Mouse (Mus musculus) midbrain, embryonic 15.5 days (tissue): Measurements from ENCODE around the gene Zmym1. TPM values are rescaled to one million over a fixed set of nuclear protein-coding genes. Genes with fewer than 3 reads are reported as not detected.

Source experiments
- ATAC-seq: fragments of 200-750 bp; cut with Nextera tagmentation; replicated peaks from 2 replicates; pipeline ENCODE4 v1.8.0; 2017; ENCODE audit warnings: moderate TSS enrichment
- H3K27ac ChIP-seq: fragments of 300-500 bp; sonication (generic); 2 replicates; pipeline ENCODE4 v1.5.1; 2015; ENCODE audit warnings: mild to moderate bottlenecking, inconsistent platforms
- H3K27me3 ChIP-seq: fragments of 300-500 bp; sonication (generic); replicated peaks from 2 replicates; pipeline ENCODE4 v1.6.1; 2015; ENCODE audit warnings: inconsistent platforms
- H3K36me3 ChIP-seq: fragments of 300-500 bp; sonication (generic); replicated peaks from 2 replicates; pipeline ENCODE4 v1.6.1; 2015; ENCODE audit warnings: inconsistent platforms
- H3K4me1 ChIP-seq: fragments of 300-500 bp; sonication (generic); 2 replicates; pipeline ENCODE4 v1.6.1; 2015; ENCODE audit warnings: inconsistent platforms
- H3K4me2 ChIP-seq: fragments of 300-500 bp; sonication (generic); 2 replicates; pipeline ENCODE4 v1.6.1; 2015; ENCODE audit warnings: inconsistent platforms, mild to moderate bottlenecking, moderate library complexity
- H3K4me3 ChIP-seq: fragments of 300-500 bp; sonication (generic); 2 replicates; pipeline ENCODE4 v1.5.1; 2015; ENCODE audit warnings: mild to moderate bottlenecking, inconsistent platforms
- H3K9ac ChIP-seq: fragments of 300-500 bp; sonication (generic); 2 replicates; pipeline ENCODE4 v1.6.1; 2015; ENCODE audit warnings: mild to moderate bottlenecking, inconsistent platforms
- H3K9me3 ChIP-seq: fragments of 300-500 bp; sonication (generic); 2 replicates; pipeline ENCODE4 v1.6.1; 2016; ENCODE audit warnings: inconsistent platforms
- WGBS: fragments of 180-500 bp; shearing (Covaris S2); methylation state at CpG from one replicate; pipeline ENCODE4 v1.1.7; 2015; ENCODE audit warnings: mixed read lengths; 5-methylcytosine and 5-hydroxymethylcytosine counted together
- polyA plus RNA-seq: library from polyadenylated mRNA; unstranded; fragments of >200 nt; fragmentation: Nextera tagmentation; extraction: Ambion mirVana; gene quantifications from 2 replicates; pipeline ENCODE4 v1.2.1, GENCODE M21; 2015

Zmym1 gene
- polyA plus RNA-seq, 1 experiment from 2014 or later = 28.3 TPM

DNA sequence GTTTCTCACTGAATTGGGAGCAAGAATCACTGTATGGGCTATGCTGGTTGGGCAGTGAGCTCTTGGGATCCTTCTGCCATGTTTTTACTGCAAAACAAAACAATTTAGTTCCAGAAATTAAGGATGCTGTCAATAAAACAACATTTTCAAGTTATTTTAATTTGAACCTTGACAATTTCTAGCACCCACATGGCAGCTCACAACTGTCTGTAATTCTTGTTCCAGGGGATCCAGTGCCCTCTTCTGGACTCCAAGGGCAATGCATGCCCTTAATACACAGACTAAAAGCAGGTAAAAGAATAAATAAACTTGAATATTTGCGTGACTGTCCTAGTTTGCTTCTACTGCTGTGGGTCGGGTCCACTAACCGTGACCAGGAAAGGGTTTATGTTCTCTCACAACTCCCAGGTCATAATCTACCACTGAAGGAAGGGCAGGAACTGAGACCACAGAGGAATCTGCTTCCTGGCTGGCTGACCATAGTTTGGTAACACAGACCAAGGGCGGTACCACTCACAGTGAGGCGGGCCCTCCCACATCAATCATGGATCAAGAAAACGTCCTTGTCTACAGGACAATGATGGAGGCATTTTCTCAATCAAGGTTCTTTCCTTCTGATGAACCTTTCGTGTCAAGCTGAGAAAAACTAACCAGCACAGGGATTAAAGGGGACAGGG, 6.3 kb downstream of the Zmym1 start:
- 84% methylated on average over 7 of the region's 7 CpGs for WGBS
- H3K4me3 ChIP-seq = no peak overlapping the region
- no peaks in the 10 kb centered on the region for H3K4me1 ChIP-seq
- H3K9me3 ChIP-seq = no peaks in the 10 kb centered on the region
- H3K27me3 ChIP-seq = no peaks in the 10 kb centered on the region
- ATAC-seq = no peak
- H3K9ac ChIP-seq = no peak overlapping the region
- peaks cover 17% of the 10 kb centered on the region for H3K36me3 ChIP-seq
- H3K27ac ChIP-seq = no peak overlapping the region
- no peak overlapping the region for H3K4me2 ChIP-seq

DNA sequence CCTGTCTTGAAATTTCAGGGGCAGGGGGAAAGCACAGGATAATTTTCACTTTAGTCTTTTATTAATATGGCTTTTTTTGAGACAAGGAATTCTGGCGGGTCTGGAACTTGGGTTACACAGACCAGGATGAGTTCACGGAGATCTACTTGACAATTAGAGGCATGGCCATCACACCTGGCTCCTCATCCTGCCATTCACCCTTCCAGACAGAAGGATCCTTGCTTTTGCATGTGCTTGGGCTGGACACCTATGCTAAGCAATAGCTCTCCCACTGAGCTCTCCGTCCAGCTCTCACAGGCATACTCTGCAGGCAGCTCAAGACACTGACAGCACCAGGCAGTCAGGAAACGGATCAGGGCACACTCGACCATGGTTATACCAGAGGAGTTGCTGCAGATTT, 7.9 kb downstream of the Zmym1 start:
- H3K36me3 ChIP-seq = peaks cover 30% of the 10 kb centered on the region
- H3K9me3 ChIP-seq = no peaks in the 10 kb centered on the region
- no peak overlapping the region for H3K27ac ChIP-seq
- no peaks in the 10 kb centered on the region for H3K4me1 ChIP-seq
- 92% methylated on average over 5 of the region's 5 CpGs for WGBS
- no peaks in the 10 kb centered on the region for H3K27me3 ChIP-seq
- H3K4me2 ChIP-seq = no peak overlapping the region
- no peak for ATAC-seq
- H3K4me3 ChIP-seq = no peak overlapping the region
- no peak overlapping the region for H3K9ac ChIP-seq

DNA sequence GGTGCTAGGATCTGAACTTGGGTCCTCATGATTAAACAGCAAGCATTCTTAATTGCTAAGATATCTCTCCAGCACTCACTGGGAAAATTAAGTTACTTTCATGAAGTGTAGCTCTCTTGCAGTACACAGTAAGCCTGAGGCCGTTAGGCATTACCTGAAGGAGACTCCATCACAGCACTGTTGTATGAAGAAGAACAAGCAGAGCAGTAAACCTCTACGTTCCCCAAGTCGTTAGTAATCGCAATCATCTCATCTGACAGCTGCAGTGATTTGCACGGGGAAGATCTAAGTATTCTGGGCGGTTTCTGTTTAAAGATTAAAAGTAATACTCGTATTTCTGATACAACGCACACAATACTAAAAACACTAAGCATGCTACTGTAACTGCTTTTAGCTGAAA, 9.8 kb downstream of the Zmym1 start:
- peaks cover 36% of the 10 kb centered on the region; the same call in 1 of the 2 replicates for H3K36me3 ChIP-seq
- H3K4me3 ChIP-seq = no peak overlapping the region
- H3K27me3 ChIP-seq = no peaks in the 10 kb centered on the region
- 88% methylated on average over 8 of the region's 8 CpGs for WGBS
- no peaks in the 10 kb centered on the region for H3K9me3 ChIP-seq
- H3K27ac ChIP-seq = no peak overlapping the region
- H3K4me2 ChIP-seq = no peak overlapping the region
- ATAC-seq = no peak
- no peak overlapping the region for H3K9ac ChIP-seq
- no peaks in the 10 kb centered on the region for H3K4me1 ChIP-seq

DNA sequence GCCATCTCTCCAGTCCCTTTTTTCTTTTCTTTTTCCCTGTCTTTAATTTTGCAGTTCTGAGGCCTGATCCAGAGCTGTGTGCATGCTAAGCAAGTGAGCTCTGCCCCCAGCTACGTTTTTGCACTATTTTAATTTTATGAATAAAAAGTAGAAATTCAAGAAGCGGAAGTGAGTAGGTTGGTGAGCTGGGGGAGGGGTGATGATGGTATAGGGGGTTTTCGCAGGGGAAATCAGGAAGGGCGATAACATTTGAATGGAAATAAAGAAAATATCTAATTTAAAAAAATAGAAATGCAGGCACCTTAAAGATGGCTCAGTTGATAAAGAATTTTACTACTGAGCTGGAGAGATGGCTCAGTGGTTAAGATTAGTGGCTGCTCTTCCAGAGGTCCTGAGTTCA, 17.4 kb downstream of the Zmym1 start:
- Histone ChIP-seq H3K9me3 (no peaks in the 10 kb centered on the region), H3K27me3 (no peaks in the 10 kb centered on the region), H3K27ac (no peak overlapping the region), H3K4me3 (no peak overlapping the region), H3K4me2 (no peak overlapping the region), H3K9ac (no peak overlapping the region), H3K36me3 (peaks cover 25% of the 10 kb centered on the region), H3K4me1 (no peaks in the 10 kb centered on the region)
- 85% methylated on average over 4 of the region's 4 CpGs for whole genome bisulfite sequencing
- no peak for ATAC-seq

DNA sequence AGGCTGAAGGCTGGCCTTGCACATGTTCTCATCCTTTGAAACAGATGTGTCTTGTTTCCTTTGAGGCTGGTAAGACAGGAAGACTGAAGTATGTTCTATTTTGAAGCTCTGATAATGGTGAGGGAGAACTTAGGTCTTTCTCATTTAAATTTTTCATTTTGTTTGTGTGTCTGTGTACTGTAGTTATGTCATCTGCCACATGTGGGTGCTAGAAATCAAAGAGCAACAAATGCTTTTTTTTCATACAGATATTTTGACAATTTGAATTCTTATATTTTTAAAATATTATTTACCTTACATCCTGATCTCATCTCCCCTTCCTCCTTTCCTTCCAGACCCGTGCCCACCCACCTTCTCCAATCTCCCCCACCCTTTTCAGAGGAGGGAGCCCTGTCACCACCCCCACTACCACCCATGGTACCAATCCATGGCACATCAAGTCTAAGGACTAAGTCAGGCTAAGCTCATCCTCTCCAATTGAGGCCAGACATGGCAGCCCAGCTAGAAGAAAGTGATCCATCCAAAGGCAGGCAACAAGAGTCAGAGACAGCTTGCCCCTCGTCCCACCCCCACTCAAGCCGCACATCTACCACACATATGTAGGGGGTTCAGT, 21.0 kb downstream of the Zmym1 start:
- Histone ChIP-seq H3K4me2 (no peak overlapping the region), H3K27ac (peak overlapping the region; percentile 9; the same call in 1 of the 2 replicates), H3K4me3 (no peak overlapping the region), H3K9ac (no peak overlapping the region), H3K27me3 (no peaks in the 10 kb centered on the region), H3K4me1 (no peaks in the 10 kb centered on the region), H3K36me3 (peaks cover 36% of the 10 kb centered on the region), H3K9me3 (no peaks in the 10 kb centered on the region)
- ATAC-seq = peak; percentile 58; the same call in 1 of the 2 replicates
- 80% methylated on average over 3 of the region's 3 CpGs for whole genome bisulfite sequencing

DNA sequence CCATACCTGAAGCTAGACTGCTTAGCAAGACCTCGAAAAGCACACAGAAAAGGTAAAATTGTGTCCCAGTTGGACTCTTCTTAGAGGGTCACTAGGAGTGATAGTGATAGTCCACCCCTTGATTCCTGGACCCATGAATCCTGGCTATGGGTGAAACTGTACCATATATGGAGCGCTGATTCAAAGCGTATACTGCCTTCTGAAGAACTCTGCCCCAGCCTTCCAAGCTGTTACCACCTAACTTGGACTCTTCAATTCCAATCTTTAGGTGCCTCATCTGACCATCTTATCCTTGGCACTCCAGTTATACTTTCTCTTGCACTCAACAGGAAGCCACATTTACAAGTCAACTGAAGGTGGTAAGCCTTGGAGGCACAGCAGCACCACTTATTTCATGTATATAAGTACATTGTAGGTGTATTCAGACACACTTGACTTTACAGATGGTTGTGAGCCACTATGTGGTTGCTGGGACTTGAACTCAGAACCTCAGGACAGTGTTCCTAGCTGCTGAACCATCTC, 22.1 kb downstream of the Zmym1 start:
- no peak overlapping the region for H3K27ac ChIP-seq
- no peak overlapping the region for H3K9ac ChIP-seq
- 0 out of 2 replicates have a peak, but pooled peaks cover 1% of the 10 kb centered on the region for H3K4me1 ChIP-seq
- H3K4me2 ChIP-seq = no peak overlapping the region
- no peak overlapping the region for H3K4me3 ChIP-seq
- no peaks in the 10 kb centered on the region for H3K27me3 ChIP-seq
- H3K36me3 ChIP-seq = peaks cover 37% of the 10 kb centered on the region
- no peak for ATAC-seq
- 93% methylated on average over 3 of the region's 3 CpGs for WGBS
- H3K9me3 ChIP-seq = no peaks in the 10 kb centered on the region

DNA sequence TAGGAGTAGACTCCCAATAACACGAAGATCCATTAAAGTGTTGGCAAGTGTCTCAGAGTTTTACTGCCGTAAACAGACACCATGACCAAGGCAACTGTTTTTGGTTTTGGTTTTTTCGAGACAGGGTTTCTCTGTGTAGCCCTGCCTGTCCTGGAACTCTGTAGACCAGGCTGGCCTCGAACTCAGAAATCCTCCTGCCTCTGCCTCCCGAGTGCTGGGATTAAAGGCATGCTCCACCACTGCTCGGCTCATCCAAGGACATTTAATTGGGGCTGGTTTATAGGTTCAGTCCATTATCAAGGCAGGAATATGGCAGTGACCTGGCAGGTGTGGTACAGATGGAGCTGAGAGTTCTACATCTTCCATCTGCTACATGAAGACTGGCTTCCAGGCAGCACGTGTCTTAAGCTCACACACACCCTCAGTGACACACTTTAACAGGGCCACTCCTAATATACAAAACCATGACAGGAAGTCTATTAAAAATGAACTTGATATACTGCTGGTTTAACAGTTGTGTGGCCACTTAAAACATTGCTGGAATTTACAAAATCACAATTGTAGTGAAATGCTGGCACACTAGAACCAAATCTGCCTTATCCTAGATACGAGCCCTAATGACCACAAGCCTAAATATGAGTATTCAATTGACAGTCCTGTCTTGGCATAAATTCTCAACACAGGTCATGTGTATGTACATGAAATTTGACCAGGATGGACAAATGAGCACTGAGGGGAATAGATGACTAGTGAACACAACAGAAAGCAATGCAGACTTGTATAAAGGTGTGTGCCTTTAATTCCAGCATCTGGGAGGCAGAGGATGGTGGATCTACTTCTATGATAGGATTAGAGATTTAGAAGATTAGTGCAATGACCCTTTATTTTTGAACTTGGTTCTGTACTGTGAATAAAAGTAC, 22.8 kb downstream of the Zmym1 start:
- H3K9ac ChIP-seq = no peak overlapping the region
- H3K4me2 ChIP-seq = no peak overlapping the region
- no peaks in the 10 kb centered on the region for H3K9me3 ChIP-seq
- H3K4me1 ChIP-seq = 0 out of 2 replicates have a peak, but pooled peaks cover 8% of the 10 kb centered on the region
- H3K27ac ChIP-seq = no peak overlapping the region
- 89% methylated on average over 8 of the region's 8 CpGs for WGBS
- no peak for ATAC-seq
- H3K4me3 ChIP-seq = no peak overlapping the region
- H3K27me3 ChIP-seq = no peaks in the 10 kb centered on the region
- peaks cover 44% of the 10 kb centered on the region for H3K36me3 ChIP-seq

DNA sequence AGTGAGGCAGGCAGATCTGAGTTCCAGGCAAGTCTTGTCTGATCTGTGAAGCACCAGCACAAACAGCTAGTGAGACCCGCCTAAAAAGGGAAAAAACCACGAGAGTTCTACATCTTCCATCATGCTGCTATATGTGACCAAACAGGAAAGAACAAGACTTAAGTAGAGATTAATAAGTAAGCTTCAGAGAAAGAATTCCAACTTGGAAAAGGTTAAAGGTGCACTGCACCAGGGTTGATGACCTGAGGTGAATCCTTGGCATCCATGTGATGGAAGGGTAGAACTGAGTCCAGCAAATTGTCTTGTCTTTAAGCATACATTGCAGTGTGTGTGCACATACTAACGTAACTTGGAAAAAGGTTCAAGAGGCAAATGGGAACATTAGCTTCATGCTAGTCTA, 23.8 kb downstream of the Zmym1 start:
- Histone ChIP-seq H3K9ac (no peak overlapping the region), H3K9me3 (no peaks in the 10 kb centered on the region), H3K36me3 (peaks cover 54% of the 10 kb centered on the region), H3K4me1 (0 out of 2 replicates have a peak, but pooled peaks cover 9% of the 10 kb centered on the region), H3K27me3 (no peaks in the 10 kb centered on the region), H3K4me2 (no peak overlapping the region), H3K4me3 (no peak overlapping the region), H3K27ac (no peak overlapping the region)
- no peak for ATAC-seq
- 94% methylated on average over 3 of the region's 3 CpGs for WGBS

DNA sequence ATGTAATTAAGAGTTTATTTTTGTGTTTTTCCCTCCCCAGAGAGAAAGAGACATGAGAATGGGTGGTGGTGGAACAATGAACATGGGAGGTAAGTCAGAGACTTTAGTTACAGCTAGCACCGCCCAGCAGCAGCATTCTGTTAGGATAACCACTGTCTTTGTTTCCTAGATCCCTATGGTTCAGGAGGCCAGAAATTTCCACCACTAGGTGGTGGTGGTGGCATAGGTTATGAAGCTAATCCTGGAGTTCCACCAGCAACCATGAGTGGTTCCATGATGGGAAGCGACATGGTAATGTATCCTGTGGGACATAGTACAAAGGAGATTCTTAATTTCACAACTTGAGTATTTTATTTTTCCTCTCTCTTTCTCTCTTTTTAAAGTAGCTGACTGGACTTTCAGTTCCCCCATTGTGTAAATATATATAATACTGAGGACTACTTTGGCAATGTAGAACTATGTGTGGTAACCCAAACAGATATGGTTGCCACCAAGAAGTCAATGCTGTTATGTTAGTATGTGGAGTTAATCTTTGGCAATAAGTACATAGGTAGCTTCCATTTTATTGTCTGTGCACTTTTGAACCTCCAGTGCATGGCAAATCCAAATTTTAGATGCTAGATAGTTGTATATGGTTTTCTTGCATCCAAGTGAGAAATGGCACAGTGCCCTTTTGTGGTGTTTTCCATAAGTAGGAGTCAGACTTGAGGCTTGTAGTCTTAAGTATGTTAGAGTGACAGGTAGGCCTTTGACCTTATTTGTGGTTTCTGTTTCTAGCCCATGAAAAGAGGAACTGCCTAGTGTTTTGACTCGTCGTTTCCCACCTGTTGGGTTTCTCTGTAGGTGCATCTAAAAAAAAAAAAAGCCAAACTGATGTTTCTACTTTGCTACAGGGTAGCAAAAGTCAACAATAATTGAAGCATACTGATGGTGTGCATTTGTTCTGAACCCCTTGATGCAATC, 33.4 kb downstream of the Zmym1 start:
- no peak for ATAC-seq
- Histone ChIP-seq H3K4me3 (no peak overlapping the region), H3K36me3 (peaks cover 57% of the 10 kb centered on the region)

DNA sequence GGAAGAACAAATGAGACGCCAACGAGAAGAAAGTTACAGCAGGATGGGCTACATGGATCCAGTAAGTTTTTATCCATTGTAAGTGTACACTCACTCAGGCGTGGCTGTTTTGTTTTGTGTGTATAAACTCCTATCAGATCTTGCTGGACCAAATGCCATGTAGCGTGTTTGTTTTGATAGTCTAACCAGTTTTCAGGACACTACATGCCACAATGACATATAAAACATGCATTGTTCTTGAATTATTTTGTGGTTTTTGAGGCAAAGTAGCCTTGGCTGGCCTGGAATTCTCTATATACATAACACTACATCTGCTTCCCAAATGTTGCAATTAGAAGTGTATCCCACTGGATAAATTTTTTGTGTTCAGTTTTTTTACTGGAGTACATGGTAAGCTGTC, 34.1 kb downstream of the Zmym1 start:
- H3K4me2 ChIP-seq = no peak overlapping the region
- H3K9me3 ChIP-seq = no peaks in the 10 kb centered on the region
- H3K4me1 ChIP-seq = peaks cover 43% of the 10 kb centered on the region
- no peak overlapping the region for H3K9ac ChIP-seq
- no peaks in the 10 kb centered on the region for H3K27me3 ChIP-seq
- WGBS = 93% methylated on average over 4 of the region's 4 CpGs
- peaks cover 50% of the 10 kb centered on the region for H3K36me3 ChIP-seq
- no peak overlapping the region for H3K4me3 ChIP-seq
- no peak for ATAC-seq
- H3K27ac ChIP-seq = no peak overlapping the region

More for the DNA sequence above, 33.4 kb downstream of the Zmym1 start:
- Histone ChIP-seq H3K9me3 (no peaks in the 10 kb centered on the region), H3K27ac (no peak overlapping the region), H3K4me2 (no peak overlapping the region), H3K27me3 (no peaks in the 10 kb centered on the region), H3K4me1 (peaks cover 43% of the 10 kb centered on the region), H3K9ac (no peak overlapping the region)
- WGBS = 64% methylated on average over 4 of the region's 4 CpGs

DNA sequence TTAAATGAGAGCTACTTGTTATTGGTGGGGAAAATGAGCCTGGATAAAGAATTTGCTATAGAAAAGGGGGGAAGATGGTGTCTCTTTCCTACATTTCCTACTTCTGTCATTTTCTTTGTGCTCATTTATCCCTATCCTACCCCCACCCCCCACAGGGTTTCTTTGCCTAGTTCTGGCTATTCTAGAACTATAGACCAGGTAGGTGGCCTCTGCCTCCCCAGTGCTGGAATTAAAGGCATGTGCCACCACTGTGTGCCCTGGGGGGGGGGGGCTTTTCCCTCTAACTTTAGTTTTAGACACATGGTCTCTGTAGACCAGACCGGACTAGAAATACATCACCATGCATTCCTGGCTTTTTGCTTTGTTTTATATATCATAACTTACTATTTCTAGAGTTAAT, 36.7 kb downstream of the Zmym1 start:
- H3K36me3 ChIP-seq = peaks cover 32% of the 10 kb centered on the region
- H3K9me3 ChIP-seq = no peaks in the 10 kb centered on the region
- peak overlapping the region; percentile 21 for H3K9ac ChIP-seq
- H3K27me3 ChIP-seq = no peaks in the 10 kb centered on the region
- H3K4me2 ChIP-seq = peak overlapping the region; percentile 92
- no peak for ATAC-seq
- peaks cover 49% of the 10 kb centered on the region for H3K4me1 ChIP-seq
- H3K4me3 ChIP-seq = peak overlapping the region; percentile 98
- 51% methylated on average over 1 of the region's 1 CpGs for WGBS
- no peak overlapping the region for H3K27ac ChIP-seq
